Mouse (Mus musculus) layer of hippocampus, adult 2 months (tissue): ENCODE data around the gene Tubal3. TPM values are rescaled to one million over a fixed set of nuclear protein-coding genes. Genes with fewer than 3 reads are reported as not detected.

ENCODE experiments used
- DNase-seq, 2 experiments: peaks; one replicate each; pipeline ENCODE4 v3.0.0; 2022; ENCODE audit warnings: low spot score in 2 of 2
- H3K27ac ChIP-seq: fragments of 200-600 bp; 2 replicates; pipeline ENCODE4 v1.8.1; 2022
- H3K4me3 ChIP-seq: fragments of 200-600 bp; 2 replicates; pipeline ENCODE4 v1.8.1; 2022; ENCODE audit warnings: mild to moderate bottlenecking
- CTCF ChIP-seq: fragments of 200-600 bp; conservative IDR thresholded peaks from 2 replicates; pipeline ENCODE4 v1.8.1; 2022; ENCODE audit warnings: antibody characterized with exemption, mild to moderate bottlenecking, moderate library complexity
- long read RNA-seq, 2 experiments: library from polyadenylated mRNA; stranded (forward); transcript quantifications; one replicate each; pipeline ENCODE4 v2.0.0; 2021; ENCODE audit warnings: borderline mapping rate in 2 of 2
- total RNA-seq, 2 experiments: library from RNA; stranded (reverse); gene quantifications; 2 replicates each; pipeline ENCODE4 v1.2.3; 2021

Tubal3 gene
- not detected for total RNA-seq
- long read RNA-seq, experiment 1 = 0 reads
- long read RNA-seq, experiment 2 = 0 reads

- Histone ChIP-seq H3K27ac (no peak within 1 kb of the TSS), H3K4me3 (peak within 1 kb of the TSS; percentile 92)
- peak; percentile 79 to 86 for DNase-seq
- TF ChIP-seq CTCF = no peak
These were observed at the start of gene Tubal3, which contains the start of gene Net1 for GRCm38 (mm10) chr13:3917571-3918311. Gene Tubal3, plus strand, starts transcription at chr13:3918274. Gene Net1, minus strand, starts transcription at chr13:3918220.

- no peak overlapping the region for H3K27ac ChIP-seq
- TF ChIP-seq CTCF = no peak
- H3K4me3 ChIP-seq = no peak overlapping the region
- DNase-seq = no peak
These were observed 48.2 kb upstream of the Tubal3 start for GRCm38 (mm10) chr13:3869901-3870300.

GRCm38 (mm10) chr13:3872832-3873231, 45.2 kb upstream of the Tubal3 start:
- Histone ChIP-seq H3K4me3 (no peak overlapping the region), H3K27ac (no peak overlapping the region)
- no peak for TF ChIP-seq CTCF
- no peak for DNase-seq

GRCm38 (mm10) chr13:3876448-3876847, 41.6 kb upstream of the Tubal3 start:
- H3K27ac ChIP-seq = peak overlapping the region; percentile 23; the same call in 1 of the 2 replicates
- TF ChIP-seq CTCF = no peak
- DNase-seq = peak; percentile 41 to 64
- no peak overlapping the region for H3K4me3 ChIP-seq

GRCm38 (mm10) chr13:3877185-3877584, 40.9 kb upstream of the Tubal3 start:
- no peak for TF ChIP-seq CTCF
- no peak overlapping the region for H3K27ac ChIP-seq
- DNase-seq = no peak

GRCm38 (mm10) chr13:3877679-3878220, 40.3 kb upstream of the Tubal3 start:
- H3K27ac ChIP-seq = no peak overlapping the region
- H3K4me3 ChIP-seq = no peak overlapping the region
- DNase-seq = no peak
- no peak for TF ChIP-seq CTCF

More at GRCm38 (mm10) chr13:3877185-3877584, 40.9 kb upstream of the Tubal3 start:
- H3K4me3 ChIP-seq = no peak overlapping the region

- no peak for TF ChIP-seq CTCF
- Histone ChIP-seq H3K4me3 (no peak overlapping the region), H3K27ac (no peak overlapping the region)
- no peak for DNase-seq
These were observed 31.4 kb upstream of the Tubal3 start for GRCm38 (mm10) chr13:3886663-3887062.

- Histone ChIP-seq H3K4me3 (no peak overlapping the region), H3K27ac (no peak overlapping the region)
- no peak for DNase-seq
- no peak for TF ChIP-seq CTCF
These were observed 29.0 kb upstream of the Tubal3 start for GRCm38 (mm10) chr13:3889111-3889510.

GRCm38 (mm10) chr13:3890061-3890460, 28.0 kb upstream of the Tubal3 start:
- no peak for TF ChIP-seq CTCF
- peak overlapping the region; percentile 23; the same call in 1 of the 2 replicates for H3K4me3 ChIP-seq
- no peak overlapping the region for H3K27ac ChIP-seq
- DNase-seq = no peak

GRCm38 (mm10) chr13:3891479-3892087, 26.5 kb upstream of the Tubal3 start:
- no peak for DNase-seq
- H3K4me3 ChIP-seq = peak overlapping the region; percentile 55
- no peak for TF ChIP-seq CTCF
- H3K27ac ChIP-seq = 0 out of 2 replicates have a peak overlapping the region, but pooled peaks have one; percentile 12

GRCm38 (mm10) chr13:3892601-3893000, 25.5 kb upstream of the Tubal3 start:
- no peak for DNase-seq
- peak overlapping the region; percentile 55 for H3K4me3 ChIP-seq
- peak overlapping the region; percentile 67; the same call in 1 of the 2 replicates for H3K27ac ChIP-seq
- no peak for TF ChIP-seq CTCF

GRCm38 (mm10) chr13:3893126-3893734, 24.8 kb upstream of the Tubal3 start:
- H3K4me3 ChIP-seq = peak overlapping the region; percentile 55
- peak; percentile 86 for DNase-seq
- H3K27ac ChIP-seq = peak overlapping the region; percentile 67
- peak; percentile 30 for TF ChIP-seq CTCF

- Histone ChIP-seq H3K27ac (no peak overlapping the region), H3K4me3 (no peak overlapping the region)
- TF ChIP-seq CTCF = no peak
- DNase-seq = no peak
These were observed 23.5 kb upstream of the Tubal3 start for GRCm38 (mm10) chr13:3894549-3894948.
